Mouse (Mus musculus) adrenal gland, postnatal 14 days (tissue): ENCODE data around the gene Foxl1. TPM values are rescaled to one million over a fixed set of nuclear protein-coding genes. Genes with fewer than 3 reads are reported as not detected.

Source experiments
- DNase-seq: peaks from one replicate; pipeline ENCODE4 v3.0.0; 2021; ENCODE audit warnings: mixed read lengths
- long read RNA-seq, 2 experiments: library from polyadenylated mRNA; stranded (forward); transcript quantifications; one replicate each; pipeline ENCODE4 v2.0.0; 2021
- total RNA-seq: library from RNA; stranded (reverse); gene quantifications from 2 replicates; pipeline ENCODE4 v1.2.3, GENCODE M21; 2021

Gene Foxl1
- total RNA-seq: 0.41 TPM in 1 of 2 replicates, not detected in the other
- long read RNA-seq, experiment 1, partial matches to known transcripts: 0 of 1 reads
- long read RNA-seq, experiment 1, other reads (novel, unspliced or antisense): 0 of 1 reads
- long read RNA-seq, experiment 2: 0 reads

DNA sequence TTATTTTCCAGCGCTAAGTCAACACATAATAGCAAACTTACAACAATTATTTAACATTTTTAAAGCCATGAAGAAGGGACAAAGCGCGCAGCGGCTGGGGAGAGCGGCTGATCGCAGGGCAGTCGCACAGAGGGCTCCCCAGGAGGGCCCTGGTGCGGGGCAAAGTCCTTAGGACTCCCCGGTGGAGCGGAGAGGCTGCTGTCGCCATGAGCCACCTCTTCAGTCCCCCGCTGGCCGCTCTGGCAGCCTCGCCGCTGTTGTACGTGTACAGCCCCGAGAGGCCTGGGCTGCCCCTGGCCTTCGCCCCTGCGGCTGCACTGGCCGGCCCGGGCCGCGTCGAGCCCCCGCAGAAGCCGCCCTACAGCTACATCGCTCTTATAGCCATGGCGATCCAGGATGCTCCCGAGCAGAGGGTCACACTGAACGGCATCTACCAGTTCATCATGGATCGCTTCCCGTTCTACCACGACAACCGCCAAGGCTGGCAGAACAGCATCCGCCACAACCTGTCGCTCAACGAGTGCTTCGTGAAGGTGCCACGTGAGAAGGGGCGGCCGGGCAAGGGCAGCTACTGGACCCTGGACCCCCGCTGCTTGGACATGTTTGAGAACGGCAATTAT lies at the start of gene Foxl1:
Gene Foxl1 (plus strand): TSS at position 185 of the 620 bp plus-strand sequence.
- no peak for DNase-seq

DNA sequence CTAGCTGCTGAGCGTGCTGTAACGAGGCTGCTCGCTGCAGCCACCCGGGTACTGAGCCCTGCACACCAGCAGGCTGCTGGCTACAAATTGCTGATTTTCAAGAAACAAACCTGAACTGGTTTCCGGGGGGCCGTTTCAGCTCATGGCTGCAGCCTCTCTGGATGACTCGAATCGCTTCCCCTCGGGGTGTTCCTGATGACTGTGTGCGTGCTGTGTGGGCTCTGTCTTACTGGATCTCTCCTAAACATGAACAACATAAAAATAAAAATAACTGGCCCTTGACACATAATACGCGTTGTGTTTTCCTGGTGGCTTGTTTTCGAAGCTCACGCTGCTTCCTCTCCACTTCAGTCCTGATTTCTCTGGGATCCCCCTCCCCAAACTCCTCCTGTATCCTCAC lies 49.0 kb upstream of the Foxl1 start:
- DNase-seq: no peak

- DNase-seq: no peak
These were observed 48.5 kb upstream of the Foxl1 start for GRCm38 (mm10) chr8:121079201-121079600.

DNA sequence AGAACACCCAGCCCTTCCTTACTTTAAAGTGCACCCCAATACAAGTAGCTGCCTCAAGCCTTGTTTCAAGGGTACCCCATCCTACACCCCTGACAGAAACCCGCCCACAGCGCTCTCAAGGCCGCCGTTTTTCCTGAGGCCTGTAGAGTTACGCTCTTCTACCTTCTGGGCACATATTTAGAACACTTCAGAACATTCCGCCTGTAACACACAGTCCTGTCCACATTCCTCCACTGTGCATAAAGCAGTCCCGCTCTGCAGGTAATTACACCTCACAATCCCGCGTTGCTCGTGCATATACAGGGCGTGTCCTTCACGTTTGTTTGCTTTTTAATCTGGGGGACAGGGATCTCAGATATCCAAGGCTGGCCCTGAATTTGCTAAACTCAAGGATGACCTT lies 47.8 kb upstream of the Foxl1 start:
- DNase-seq: no peak

GRCm38 (mm10) chr8:121080361-121081090 lies 47.2 kb upstream of the Foxl1 start:
- DNase-seq: no peak

- DNase-seq: no peak
These were observed 46.3 kb upstream of the Foxl1 start for GRCm38 (mm10) chr8:121081398-121081797.

- DNase-seq: no peak
These were observed 45.3 kb upstream of the Foxl1 start for GRCm38 (mm10) chr8:121082218-121083092.

DNA sequence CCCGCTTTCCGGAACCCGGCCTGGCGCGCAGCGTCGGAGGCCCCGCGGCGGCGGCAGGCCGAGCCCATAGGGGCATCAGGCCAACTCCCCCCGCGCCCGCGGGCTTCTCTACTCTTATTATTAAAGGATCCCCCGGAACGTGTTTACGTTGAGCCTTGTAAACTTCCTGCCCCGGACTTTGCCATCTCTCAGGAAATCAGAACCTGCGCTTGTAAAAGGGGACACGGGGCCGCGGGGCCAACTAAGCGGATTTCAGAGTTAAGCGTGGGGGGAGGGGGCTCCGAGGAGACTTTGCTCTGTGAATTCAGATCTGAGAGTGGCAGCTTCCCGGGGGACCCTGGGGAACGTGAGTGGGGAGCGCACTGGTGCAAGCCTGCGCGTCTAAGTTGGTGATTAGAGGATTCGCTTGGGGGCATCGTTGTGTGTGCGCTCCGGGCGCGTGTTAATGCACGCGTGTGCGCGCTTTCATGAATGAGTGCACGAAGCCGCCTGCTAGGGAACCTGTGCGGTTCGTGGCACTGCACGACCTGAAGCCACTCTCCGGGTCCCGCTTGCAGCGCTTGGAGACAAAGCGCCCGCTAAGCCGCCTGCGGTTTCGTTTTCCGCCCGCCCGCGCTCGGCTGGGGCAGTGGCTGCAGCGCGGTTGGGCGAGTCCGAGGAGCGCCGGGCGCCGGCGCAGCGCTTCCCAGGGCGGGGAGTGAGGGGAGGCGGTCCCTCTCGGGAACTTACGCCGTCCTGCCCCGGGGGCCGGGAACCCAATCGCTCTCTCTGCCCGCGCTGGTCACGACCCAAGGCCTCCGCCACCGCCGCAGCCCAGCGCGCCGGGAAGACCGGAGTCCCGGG lies 44.4 kb upstream of the Foxl1 start:
- DNase-seq: peak; percentile 82

- no peak for DNase-seq
These were observed 43.9 kb upstream of the Foxl1 start for GRCm38 (mm10) chr8:121083936-121084209.

DNA sequence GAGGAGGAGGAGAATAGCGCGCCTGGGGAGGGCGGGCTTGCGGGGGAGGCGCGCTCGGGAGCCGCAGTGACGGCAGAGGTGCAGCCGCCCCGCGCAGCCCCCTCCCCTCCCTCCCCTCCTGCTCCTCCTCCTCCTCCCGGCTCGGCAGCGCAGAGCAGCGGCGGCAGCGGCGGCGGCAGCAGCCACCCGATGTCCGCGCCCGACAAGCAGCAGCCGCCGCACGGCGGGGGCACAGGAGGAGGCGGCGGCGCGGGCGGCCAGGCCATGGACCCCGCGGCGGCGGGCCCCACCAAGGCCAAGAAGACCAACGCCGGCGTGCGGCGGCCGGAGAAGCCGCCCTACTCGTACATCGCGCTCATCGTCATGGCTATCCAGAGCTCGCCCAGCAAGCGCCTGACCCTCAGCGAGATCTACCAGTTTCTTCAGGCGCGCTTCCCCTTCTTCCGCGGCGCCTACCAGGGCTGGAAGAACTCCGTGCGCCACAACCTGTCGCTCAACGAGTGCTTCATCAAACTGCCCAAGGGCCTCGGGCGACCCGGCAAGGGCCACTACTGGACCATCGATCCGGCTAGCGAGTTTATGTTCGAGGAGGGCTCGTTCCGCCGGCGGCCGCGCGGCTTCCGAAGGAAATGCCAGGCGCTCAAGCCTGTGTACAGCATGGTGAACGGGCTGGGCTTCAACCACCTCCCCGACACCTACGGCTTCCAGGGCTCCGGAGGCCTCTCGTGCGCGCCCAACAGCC lies 43.4 kb upstream of the Foxl1 start, which contains the start of gene Foxf1:
Gene Foxf1 (plus strand): TSS at position 177 of the 742 bp plus-strand sequence.
- peak; percentile 23 for DNase-seq

GRCm38 (mm10) chr8:121085011-121085410 lies 42.7 kb upstream of the Foxl1 start:
- DNase-seq: no peak

GRCm38 (mm10) chr8:121085561-121085960 lies 42.2 kb upstream of the Foxl1 start:
- DNase-seq: no peak

GRCm38 (mm10) chr8:121086004-121086900 lies 41.5 kb upstream of the Foxl1 start:
- DNase-seq: no peak

DNA sequence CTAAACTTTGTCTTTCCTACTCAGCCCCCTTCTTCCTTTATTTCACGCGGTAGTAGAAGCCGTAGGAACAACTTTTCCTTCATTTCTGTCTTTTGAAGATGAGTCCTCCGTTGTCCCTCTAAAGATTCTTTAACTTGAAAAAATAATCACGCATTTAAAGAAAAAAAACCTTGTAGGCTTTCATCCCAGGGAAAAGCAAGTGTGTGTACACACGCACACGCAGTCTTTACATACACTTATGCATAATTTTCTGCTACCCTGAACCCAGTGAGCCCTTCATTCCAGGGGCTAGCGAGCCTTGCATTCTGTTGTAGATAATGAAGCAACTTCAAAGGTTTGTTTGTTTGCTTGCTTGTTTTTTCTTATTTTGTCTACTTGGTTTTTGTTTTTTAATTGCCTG lies 39.5 kb upstream of the Foxl1 start:
- DNase-seq: no peak

DNA sequence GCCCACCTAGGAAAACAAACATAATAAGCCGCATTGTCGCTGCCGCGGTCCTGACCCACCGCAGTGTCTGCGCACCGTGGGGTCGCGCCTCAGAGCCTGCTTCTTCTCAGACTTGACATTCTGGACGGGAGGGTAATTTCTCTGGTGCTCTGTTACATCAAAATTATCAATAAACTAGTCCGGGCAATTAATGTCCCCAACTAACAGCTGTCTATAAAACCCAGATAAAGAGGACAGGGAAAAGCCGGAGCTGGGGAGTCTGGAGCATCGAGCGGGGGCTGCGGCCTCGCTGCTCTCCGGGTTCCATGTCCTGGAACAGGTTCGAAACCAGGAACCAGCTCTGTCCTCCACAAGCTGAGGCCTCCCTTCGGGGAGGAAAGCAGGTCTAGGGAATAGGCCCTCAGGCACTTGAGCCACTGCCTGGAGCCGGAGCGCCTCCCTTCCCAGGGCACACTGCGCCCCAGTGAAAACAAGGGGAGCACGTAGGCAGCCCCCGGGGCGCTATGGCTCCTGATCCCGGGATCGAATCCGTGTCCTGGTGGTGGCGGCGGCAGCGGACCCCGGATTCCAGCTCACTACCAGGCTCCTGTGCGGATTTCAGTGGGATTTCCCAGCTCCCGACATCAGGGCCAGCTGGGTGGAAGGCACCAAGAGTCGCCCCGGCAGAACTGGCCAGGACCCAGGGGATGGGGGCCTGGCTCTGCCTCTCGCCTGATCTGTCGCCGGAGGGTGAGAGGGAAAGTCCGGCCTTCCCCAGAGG lies 38.7 kb upstream of the Foxl1 start:
- no peak for DNase-seq

- no peak for DNase-seq
These were observed 37.9 kb upstream of the Foxl1 start for GRCm38 (mm10) chr8:121089631-121090380.

DNA sequence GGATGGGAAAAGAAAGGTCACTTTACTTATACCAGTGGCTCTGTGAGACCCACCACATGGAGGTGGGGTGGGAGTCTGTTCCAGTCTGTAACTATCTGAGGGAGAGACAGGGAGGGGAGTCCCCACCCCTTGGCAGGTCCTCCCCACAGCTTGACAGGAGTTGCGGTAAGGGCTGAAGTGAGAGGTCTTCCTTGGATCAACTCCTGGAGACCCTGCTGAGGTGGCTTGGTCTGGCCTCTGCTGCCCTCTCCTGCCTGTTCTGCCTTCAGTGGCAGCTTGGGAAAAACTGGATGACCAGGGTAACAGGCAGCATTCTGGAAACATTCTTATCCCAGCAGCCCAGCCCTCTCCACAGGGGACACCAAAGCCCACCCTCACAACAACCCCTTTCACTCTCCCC lies 37.0 kb upstream of the Foxl1 start:
- DNase-seq: no peak

DNA sequence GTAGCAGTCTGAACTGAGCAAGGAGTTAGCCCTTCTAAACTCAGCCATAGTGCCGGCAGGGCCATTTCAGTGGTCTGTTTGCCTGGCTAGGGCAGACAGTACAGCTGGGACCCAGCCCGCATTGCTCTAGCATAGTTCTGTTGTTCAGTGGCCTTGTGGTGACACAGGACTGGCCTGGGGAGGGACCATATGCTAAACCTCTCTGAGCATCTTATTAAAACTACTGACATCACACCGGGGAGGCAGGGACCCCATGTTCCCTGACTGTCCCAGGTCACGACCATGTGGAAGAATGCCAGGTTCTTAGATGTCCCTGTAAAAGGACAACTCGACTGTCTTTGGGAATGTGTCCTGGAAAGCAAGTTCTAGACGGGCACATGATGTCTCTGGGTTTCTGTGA lies 35.6 kb upstream of the Foxl1 start:
- no peak for DNase-seq

DNA sequence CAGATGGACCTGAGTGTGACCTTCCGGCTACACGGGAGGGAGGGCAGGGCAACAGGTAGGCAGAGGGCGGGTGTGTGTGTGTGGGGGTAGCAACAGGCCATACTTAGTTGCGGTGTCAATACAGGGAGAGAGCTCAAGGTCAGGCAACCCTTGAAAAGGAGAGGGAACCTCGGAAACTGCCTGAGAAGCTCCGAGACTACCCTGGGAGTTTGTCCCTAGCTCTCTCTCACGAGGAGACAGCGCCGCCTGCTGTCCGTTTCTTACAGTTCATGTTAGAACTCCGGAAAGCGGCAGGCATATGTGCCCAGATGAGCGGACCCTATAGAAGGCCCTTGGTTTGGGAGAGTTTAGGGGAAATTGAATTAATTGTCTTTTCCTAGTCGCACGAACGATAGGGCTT lies 35.1 kb upstream of the Foxl1 start:
- DNase-seq: peak; percentile 90
